Mouse (Mus musculus) megakaryocyte progenitor cell, adult 5-6 weeks (primary cell): Measurements from ENCODE around the gene Cubn. TPM values are rescaled to one million over a fixed set of nuclear protein-coding genes. Genes with fewer than 3 reads are reported as not detected.

Experiments used
- ATAC-seq: replicated peaks from 2 replicates; pipeline ENCODE4 v1.8.0; 2016; ENCODE audit warnings: mild to moderate bottlenecking, moderate TSS enrichment, inconsistent platforms; ENCODE audit not compliant: poor library complexity
- total RNA-seq, 2 experiments: library from RNA; stranded (forward) in 1 of 2; stranded (reverse) in 1 of 2; fragments of 157-497, 149-512 nt in 1 of 2; fragments of 200-1000 nt in 1 of 2; gene quantifications; 2 replicates each; pipeline versions ENCODE4 v1.2.3 to v1.2.4; 2015 to 2017

Cubn gene
- total RNA-seq, 2 experiments from 2014 or later, result not detected

DNA sequence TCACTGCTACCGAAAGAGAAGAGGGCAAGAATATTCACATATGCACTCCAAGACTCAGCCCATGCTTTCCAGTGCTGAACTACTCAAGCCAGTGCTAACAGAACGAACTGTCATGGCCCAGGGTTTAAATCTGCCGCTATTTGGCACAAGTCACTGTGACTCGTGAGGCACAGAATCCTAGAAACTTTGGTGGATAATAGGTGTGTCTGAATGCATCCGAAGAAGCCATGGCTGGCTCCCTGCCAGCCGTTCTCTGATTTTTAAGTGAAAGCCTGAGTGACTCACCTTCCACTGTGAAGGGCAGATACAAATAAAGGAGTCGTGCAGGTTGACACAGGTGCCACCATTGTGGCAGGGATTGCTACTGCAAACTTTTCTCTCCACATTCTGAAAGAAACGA, 5.1 kb downstream of the Cubn start:
- ATAC-seq, result no peak

DNA sequence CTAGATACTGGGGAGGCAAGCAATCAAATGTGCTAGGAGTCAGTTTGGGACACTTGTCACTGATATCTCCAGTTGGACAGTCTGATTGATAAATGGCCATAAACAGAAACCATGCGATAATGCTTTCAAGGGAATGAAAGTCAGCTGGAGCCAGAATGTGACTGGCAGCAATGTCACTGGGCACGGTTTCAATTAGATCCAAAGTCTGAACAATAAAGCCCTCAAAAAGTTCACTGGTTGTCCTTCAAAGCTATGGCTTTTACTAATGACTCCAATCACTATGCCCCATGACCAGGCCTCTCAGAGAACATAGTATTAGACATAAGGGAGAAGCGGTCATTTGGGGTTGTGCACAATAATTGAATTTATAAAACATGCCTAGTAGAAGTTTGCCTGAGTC, 7.0 kb downstream of the Cubn start:
- no peak for ATAC-seq

DNA sequence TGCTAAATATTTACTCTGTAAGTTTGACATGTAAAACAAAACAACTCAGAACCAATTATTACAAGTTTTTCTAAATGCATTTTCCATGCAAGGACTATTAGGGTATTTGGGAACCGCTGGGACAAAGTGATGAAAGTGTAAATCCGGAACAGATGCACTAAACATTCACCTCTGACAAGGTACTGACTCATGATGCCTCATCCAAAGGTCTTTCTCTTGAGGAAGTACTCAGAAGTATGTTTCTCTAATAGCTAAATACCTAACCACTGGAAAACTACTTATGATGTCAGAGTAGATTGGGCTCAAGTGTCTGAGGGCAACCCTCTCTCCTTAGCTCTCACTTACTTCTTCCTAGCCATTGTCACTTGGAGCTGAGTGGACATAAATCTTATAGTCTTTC, 10.9 kb downstream of the Cubn start:
- no peak for ATAC-seq

DNA sequence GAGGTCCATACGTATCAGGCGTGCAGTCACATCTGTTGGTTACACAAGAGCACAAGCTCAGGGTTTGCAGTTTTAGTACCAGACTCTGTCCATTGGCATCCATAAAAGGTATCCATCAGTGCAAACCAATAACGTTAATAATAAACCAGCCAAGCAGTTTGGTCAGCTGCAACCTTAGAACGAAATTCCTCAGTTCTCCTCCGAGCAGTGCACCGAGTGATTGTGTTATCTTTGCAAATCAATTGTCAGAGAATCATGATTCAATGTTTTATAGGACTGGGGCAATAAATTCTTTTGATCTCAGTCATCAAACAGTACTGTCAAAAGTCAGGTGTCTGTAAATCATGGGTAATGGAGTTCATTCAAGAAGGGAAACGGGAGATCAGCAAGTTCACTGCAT, 12.4 kb downstream of the Cubn start:
- no peak for ATAC-seq

DNA sequence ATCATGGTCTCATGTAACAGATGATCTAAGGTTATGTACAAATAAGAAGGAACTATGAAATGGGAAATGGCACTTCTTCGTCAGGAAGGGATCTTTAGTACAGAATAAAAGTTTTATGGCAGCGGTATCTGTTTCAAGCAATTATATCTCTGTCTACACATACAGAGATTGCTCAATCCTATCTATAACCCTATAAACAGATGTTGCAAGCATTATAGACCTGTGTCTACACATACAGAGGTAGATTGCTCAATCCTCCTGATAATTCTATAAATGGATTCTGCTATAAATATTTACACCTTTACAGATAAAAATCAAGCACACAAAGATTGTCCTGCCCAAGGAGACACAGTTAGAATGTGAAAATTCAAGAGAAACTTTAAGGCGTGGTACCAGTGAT, 21.5 kb downstream of the Cubn start:
- ATAC-seq, result no peak

DNA sequence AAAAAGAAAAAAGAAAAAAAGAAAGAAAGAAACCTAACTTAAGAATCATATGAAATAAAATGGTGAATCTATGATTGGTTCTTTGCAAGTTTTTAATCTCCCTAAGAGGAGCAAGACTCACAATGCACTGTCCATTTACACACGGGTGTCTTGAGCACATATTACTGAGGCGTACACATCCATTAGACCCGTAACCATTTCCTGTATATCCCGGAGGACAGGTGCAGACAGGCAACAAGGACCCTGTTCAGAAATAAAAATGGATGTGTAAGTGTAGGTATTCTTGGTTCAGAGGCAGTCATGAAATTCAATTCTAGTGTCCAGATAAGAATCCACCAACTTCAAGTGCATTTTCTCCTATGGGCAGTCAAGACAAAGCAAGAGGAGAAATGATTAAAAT, 22.0 kb downstream of the Cubn start:
- no peak for ATAC-seq

DNA sequence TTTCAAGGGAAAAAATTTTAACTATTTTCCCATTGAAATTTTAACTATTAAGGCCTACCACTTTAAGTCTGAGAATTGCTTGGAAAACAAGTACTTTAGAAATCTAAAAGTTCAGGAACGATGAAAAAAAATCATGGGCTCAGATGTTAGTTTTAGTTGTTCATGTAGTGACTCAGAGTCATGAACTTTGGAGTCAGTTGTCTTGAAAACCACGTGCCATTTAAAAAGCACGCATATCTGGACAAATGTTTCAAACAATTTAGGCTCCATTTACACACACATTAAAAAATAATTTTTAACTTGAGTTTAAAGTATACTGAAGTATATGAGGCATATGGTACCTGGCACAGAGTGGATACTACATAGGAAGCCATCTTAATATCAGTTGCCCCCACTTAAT, 24.9 kb downstream of the Cubn start:
- ATAC-seq, result no peak

DNA sequence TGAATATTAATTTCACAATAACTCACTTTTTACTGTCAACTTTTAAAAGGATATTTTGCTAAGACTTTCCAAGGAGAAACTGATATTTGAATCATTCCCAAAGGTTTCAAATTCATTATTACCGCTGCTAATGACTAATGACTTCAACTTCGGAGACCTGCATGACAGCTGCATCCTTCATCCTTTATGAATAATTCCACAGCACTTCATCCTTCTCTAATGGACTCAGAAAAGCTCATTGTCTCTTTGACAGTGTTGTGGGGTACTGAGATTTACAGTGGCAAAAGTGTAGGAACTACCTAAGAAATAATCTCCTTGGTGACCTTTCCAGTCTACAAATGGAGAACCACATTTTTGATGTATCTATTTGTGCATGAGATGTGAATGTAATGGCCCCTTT, 33.5 kb downstream of the Cubn start:
- no peak for ATAC-seq

DNA sequence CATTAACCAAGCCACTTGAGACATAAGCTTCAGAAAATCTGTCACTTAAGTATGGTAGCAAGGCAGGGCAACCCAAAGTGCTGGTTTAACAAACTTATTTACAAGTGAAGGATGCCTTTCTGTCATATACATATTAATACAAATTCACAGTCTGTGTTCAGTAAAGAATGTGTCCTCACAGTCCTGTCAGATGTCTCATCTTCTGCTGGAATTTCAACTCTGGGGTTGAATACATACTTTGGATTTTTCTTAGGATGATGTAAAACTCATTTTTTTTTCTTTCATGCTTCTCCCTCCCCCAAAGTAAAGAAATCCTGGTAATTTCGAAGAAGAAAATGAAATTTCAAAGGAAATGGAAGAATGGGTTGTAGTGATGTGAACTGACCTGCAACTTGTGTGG, 34.8 kb downstream of the Cubn start:
- ATAC-seq, result no peak

DNA sequence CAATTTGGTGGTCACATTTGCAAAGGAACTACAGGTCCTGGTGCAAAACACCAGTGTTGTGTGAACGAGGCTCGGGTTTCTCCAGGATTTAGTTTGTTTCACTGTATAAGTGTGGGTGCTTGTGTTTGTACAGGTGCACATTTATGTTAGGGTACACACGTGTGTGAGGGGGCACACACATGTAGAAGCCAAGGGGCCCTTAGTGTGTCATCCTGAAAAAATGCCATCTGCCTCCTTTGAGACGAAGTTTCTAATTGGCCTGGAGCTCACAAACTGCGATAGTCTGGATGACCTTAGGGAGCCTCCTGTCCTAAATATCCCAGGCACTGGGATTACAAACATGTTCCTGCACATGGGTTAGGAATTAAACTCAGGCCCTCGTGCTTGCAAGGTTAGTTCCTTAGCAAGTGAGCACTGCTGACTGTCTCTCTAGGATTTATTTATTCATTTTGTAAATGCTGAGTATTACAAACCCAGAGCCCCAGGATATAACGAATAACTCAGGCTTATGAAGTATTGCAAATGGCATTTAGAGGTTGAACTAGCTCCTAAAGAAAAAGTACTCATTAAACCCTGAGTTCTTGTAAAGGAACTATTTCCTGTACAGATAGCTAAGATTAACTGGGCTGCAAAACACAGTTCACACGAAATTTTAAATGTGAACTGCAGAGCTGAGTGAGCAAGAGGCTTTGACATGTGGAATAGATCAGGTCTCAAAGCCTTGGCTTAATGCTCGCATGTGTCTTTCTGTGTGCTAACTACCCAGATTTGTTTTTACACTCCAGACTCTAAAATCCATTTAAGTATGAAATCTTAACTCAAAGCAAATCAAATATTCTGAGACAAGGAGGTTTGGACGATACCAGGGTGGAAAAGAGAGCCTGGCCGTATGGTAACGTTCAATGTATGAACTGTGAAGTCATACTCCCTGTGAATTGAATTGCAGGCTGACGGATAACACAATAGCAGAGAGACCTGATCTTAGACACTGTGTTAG, 39.8 kb downstream of the Cubn start:
- no peak for ATAC-seq

DNA sequence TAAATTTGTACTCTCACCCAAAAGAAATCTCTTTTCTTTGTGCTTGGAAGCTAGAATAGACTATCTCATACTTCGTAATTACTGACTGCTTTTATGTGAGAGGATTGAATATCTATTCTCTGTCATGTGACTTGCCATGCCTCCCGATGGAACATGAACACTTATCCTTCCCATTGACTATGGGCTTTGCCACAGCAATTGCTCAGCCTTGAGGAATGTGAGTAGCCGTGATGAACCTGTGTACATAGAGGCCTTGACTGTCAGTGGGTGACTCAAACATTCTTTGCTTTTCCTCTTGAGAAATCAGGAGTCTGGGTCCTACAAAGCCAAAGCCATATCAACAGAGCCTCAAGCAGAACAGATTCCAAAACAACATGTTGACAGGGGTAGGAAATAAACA, 40.7 kb downstream of the Cubn start:
- no peak for ATAC-seq

DNA sequence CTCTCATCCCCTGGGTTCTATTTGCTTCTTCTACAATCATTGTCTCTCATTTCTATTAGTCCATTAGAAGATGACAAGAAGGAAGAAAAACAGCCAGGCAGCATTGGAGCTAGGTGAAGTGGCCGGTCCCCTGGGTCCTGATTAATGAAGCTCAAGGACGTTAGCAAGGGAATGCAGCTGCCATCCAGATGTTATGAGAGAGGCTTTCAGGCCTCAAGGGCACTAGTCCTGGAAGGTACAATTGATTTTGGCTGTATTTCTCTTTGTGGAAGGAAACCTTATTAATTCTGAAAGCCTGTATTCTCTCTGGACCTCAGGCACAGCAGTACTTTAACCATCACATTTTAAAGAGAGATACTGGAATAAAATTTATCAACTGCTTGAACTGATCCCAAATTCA, 41.1 kb downstream of the Cubn start:
- ATAC-seq, result no peak

DNA sequence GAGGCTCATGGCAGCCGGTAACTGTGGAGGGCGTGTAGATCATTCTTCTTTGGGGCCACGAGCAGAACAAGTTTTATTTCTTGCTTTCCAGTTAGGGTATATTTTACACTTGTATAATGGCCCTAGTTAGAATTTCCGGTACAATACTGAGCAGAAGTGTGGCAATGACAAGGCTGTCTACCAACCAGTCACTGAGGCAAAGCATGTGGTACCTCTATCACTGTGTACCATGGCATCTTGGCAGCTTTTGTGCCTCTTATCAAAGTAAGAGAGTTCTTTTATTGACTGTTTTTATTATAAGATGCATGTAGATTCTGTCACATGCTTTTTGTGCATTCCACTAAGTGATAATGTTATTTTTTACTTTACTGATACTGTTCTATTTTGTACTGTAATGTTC, 46.5 kb downstream of the Cubn start:
- ATAC-seq, result peak; percentile 80

DNA sequence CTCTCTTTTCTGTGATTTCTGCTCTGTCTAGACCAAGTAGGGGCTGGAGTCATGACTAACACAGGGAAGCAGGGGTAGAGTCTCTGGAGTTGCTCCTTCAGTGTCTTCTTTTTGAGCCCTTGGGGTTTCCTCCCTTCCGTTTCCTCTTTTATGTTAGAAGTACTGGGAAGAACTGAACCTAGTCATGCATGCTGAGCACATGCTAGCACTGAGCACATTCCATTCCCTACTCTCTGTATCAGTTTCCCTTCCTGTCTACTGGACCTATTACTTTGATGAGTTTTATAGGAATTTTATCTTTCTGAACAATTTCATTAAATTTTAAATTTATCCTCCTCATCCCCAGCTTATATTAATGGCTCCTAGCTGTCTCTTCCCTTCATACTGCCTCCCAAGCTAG, 52.6 kb downstream of the Cubn start:
- ATAC-seq, result no peak

DNA sequence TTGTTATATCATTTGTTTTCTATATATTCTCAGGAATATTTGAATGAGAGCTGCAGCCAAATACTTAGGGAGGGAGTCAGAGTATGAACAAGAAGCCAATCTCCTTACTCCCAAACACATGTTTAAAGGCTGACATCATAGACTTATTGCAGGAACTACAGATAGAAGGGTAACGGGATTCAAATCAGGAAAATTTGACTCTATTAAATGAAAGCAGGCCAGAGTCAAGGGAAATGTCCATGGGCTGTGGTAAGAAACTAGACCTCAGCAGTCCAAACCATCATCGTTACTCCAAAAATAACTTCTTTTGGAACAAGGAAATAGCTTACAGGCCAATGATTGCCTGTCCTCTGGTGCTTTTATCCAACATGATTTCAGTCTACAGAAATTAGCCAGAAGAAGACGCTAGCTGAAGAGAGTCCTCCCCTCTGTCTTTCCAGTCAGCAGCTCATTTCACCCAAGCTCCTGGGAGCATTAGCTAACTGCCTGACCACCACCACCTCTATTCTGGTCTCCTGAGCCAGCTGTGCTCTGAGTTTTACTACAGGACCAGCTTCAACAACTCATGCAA, 53.3 kb downstream of the Cubn start:
- no peak for ATAC-seq

DNA sequence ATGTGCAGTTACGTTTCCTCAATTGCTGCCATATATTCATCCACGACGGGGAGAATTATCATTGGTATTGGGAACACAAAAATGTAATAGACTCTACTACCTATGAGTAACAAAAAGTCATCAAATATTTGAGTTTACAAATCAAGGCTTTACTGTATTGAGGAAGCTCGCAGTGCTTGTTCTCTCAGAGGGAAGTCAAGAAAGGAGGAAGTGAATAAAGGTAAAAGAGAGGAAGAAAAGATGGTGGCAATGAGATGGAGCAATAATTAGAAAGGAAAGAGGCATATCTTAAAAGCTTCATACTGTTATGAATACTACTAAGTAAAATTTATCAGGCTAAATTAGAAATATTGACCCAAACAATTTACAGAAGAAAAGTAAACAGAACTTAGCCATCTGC, 59.6 kb downstream of the Cubn start:
- ATAC-seq, result peak; percentile 81

DNA sequence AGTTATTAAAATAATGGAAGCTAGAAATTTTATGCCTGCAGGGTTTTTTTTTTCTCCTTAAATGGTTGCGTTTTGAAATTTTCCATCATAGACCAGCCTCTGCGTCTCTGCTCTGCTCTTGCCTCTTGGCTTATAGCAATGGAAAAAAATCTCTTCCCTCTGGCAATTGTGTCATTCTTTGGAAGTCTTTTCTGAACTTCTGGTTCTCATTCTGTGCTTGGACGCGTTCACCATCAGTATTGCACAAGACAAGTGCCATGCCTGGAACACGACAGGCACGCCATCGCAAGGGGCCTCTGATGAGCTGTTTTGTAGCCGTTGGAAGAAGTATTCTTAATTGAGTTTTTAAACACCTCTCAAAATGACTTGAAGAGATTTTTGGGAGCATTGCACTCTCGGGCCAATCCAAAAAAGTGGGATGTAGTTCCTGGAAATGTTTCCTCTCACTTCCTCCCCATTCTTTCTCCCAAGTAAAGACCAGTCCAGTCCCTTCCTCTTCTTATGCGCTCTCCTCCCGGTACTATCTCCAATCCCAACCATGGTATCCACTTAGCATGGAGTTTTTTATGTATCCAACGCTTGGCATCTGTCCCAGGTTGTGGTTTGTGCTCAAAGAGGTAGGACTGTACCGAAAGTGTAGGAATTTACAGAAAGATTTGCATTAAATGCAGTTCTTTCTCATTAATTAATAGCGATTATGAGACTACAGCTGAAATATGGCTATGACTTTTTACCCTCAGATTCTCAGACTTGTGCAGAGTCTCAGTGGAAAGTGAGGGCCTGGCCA, 69.4 kb downstream of the Cubn start:
- ATAC-seq, result no peak

DNA sequence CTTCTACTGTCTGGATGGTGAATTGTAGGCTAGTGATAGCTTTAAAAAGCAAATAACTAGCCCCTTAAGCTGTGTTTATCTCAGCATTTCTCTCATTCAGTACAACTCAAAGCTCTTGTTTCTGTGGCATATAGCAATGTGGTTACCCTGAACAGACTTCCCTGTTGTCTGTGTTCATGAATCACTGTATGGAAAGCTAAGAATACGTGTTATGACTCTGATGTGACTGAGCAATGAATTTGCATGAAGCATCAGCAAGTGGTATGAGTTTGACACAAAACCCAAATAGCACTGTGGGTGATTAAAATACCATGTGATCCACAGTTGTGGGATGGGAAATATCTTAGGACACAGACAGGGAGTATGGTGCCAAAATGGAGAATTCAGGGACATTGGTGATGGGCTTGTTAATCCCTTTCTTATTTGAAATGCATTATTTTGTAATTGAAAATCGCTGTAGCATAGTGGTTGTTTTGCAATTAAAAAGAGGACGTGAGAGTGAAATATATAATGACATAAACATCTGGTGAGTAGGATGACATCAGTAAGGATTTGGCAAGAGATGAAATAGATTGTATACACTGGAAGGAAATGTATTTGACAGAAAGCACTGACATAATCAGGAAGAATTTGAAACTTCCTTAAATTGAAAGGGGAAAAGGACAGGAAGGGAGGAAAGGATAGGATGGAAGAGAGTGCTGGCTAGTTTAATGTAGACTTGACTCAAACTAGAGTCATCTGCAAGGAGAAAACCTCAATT, 74.7 kb downstream of the Cubn start:
- ATAC-seq, result peak; percentile 59

DNA sequence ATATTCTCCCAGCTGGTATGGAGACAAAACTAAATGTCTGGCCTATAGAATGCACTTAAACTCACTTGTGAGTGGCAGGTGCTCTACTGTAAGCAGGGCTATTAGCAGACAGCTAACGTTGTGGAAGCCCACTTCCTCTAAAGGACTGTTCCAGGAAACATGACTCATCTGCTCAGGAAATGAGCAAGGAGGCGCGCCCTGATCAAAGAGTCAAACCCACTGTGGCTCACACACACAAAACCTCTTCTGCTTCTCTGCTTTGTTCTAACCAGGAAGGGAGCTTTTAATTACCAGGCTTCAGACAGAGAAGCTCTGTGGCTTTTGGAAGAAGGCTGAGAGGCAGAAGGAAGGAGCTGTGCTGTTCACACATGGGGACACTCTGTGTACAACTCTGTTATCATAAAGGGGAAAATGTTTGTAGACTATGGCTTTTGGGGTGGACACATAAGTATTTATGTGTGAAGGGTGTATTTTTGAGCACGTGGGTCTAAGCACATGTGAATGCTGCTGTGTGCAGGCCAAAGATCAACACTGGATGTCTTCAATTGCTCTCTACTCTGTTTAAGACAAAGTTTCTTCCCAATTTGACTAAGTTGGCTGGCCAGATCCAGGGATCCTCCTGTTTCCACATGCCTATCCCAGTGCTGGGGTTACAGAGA, 78.0 kb downstream of the Cubn start:
- peak; percentile 86 for ATAC-seq

DNA sequence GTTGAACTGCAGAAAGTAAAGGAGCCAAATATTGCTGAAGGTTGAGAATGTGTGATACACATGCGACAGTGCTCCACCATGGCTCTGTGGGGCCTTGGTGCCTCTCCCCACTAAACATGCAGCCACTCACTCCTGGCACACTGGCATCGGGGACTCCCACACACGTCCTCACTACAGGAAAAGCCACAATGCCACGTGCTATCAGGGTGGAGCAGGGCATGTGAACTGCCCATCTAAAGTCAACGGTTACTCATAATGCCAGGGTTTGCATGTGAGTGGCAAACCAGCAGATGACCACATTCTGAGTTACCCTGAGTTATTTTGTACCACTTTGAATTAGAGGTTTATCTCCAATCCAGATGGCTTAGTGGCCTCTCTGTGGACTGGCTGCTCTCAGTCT, 81.0 kb downstream of the Cubn start:
- peak; percentile 37 for ATAC-seq
